Mouse (Mus musculus): ENCODE data around the gene Chaf1a. TPM values are rescaled to one million over a fixed set of nuclear protein-coding genes. Genes with fewer than 3 reads are reported as not detected.

The Chaf1a gene
- polyA plus RNA-seq, 1 experiment from 2014 or later = 4.5 TPM

GRCm38 (mm10) chr17:56112743-56113142 lies 72.5 kb downstream of the Chaf1a start:
- 81% methylated on average over 3 of the region's 3 CpGs for WGBS

GRCm38 (mm10) chr17:56116193-56116592 lies 76.0 kb downstream of the Chaf1a start:
- no peak overlapping the region for H3K4me2 ChIP-seq (ENCODE audit: low read length)
- no peak overlapping the region for H3K9ac ChIP-seq (ENCODE audit: low read depth, low read length)
- H3K36me3 ChIP-seq (ENCODE audit: control insufficient read depth, insufficient read depth, low read length) = no peaks in the 10 kb centered on the region
- H3K27ac ChIP-seq (ENCODE audit: low read depth, low read length) = no peak overlapping the region
- no peak for ATAC-seq
- H3K4me3 ChIP-seq (ENCODE audit: low read length) = no peak overlapping the region
- WGBS = 80% methylated on average over 10 of the region's 10 CpGs
- H3K9me3 ChIP-seq (ENCODE audit: control insufficient read depth, low read length) = no peaks in the 10 kb centered on the region
- H3K4me1 ChIP-seq (ENCODE audit: control insufficient read depth, insufficient read depth, low read depth, low read length) = peaks cover 8% of the 10 kb centered on the region
- H3K27me3 ChIP-seq (replicated peaks; ENCODE audit: control insufficient read depth, insufficient read depth, low read length) = peaks cover 18% of the 10 kb centered on the region

More at GRCm38 (mm10) chr17:56112743-56113142, 72.5 kb downstream of the Chaf1a start:
- no peaks in the 10 kb centered on the region for H3K36me3 ChIP-seq (ENCODE audit: control insufficient read depth, insufficient read depth, low read length)
- no peak overlapping the region for H3K9ac ChIP-seq (ENCODE audit: low read depth, low read length)
- H3K4me2 ChIP-seq (ENCODE audit: low read length) = no peak overlapping the region
- H3K4me1 ChIP-seq (ENCODE audit: control insufficient read depth, insufficient read depth, low read depth, low read length) = peaks cover 5% of the 10 kb centered on the region
- H3K27ac ChIP-seq (ENCODE audit: low read depth, low read length) = no peak overlapping the region
- H3K27me3 ChIP-seq (replicated peaks; ENCODE audit: control insufficient read depth, insufficient read depth, low read length) = no peaks in the 10 kb centered on the region
- no peaks in the 10 kb centered on the region for H3K9me3 ChIP-seq (ENCODE audit: control insufficient read depth, low read length)
- ATAC-seq = 0 out of 2 replicates have a peak, but pooled peaks have one; percentile 2
- H3K4me3 ChIP-seq (ENCODE audit: low read length) = no peak overlapping the region

- H3K9me3 ChIP-seq (ENCODE audit: control insufficient read depth, low read length) = peaks cover 4% of the 10 kb centered on the region
- 2% methylated on average over 25 of the region's 27 CpGs for WGBS
- H3K36me3 ChIP-seq (ENCODE audit: control insufficient read depth, insufficient read depth, low read length) = no peaks in the 10 kb centered on the region; the same call in 1 of the 2 replicates
- H3K4me1 ChIP-seq (ENCODE audit: control insufficient read depth, insufficient read depth, low read depth, low read length) = peaks cover 8% of the 10 kb centered on the region
- H3K27me3 ChIP-seq (replicated peaks; ENCODE audit: control insufficient read depth, insufficient read depth, low read length) = peaks cover 29% of the 10 kb centered on the region
- peak; percentile 67 for ATAC-seq
- peak within 1 kb of the TSS; percentile 50 for H3K4me2 ChIP-seq (ENCODE audit: low read length)
- peak within 1 kb of the TSS; percentile 6; the same call in 1 of the 2 replicates for H3K9ac ChIP-seq (ENCODE audit: low read depth, low read length)
- H3K27ac ChIP-seq (ENCODE audit: low read depth, low read length) = no peak within 1 kb of the TSS
- H3K4me3 ChIP-seq (ENCODE audit: low read length) = peak within 1 kb of the TSS; percentile 35
Observed at GRCm38 (mm10) chr17:56117251-56117710, 77.0 kb downstream of the Chaf1a start, which contains the start of gene Plin5. Plin5 (minus strand) TSS chr17:56117596.

GRCm38 (mm10) chr17:56119431-56119830 lies 79.2 kb downstream of the Chaf1a start:
- H3K4me3 ChIP-seq (ENCODE audit: low read length) = no peak overlapping the region
- ATAC-seq = no peak
- no peak overlapping the region; the same call in 1 of the 2 replicates for H3K9ac ChIP-seq (ENCODE audit: low read depth, low read length)
- H3K9me3 ChIP-seq (ENCODE audit: control insufficient read depth, low read length) = peaks cover 14% of the 10 kb centered on the region
- H3K4me2 ChIP-seq (ENCODE audit: low read length) = no peak overlapping the region; the same call in 1 of the 2 replicates
- H3K27me3 ChIP-seq (replicated peaks; ENCODE audit: control insufficient read depth, insufficient read depth, low read length) = peaks cover 46% of the 10 kb centered on the region
- H3K4me1 ChIP-seq (ENCODE audit: control insufficient read depth, insufficient read depth, low read depth, low read length) = peaks cover 8% of the 10 kb centered on the region
- H3K27ac ChIP-seq (ENCODE audit: low read depth, low read length) = no peak overlapping the region
- H3K36me3 ChIP-seq (ENCODE audit: control insufficient read depth, insufficient read depth, low read length) = peaks cover 20% of the 10 kb centered on the region
- WGBS = 38% methylated on average over 12 of the region's 12 CpGs

GRCm38 (mm10) chr17:56119981-56120880 lies 80.0 kb downstream of the Chaf1a start:
- peaks cover 8% of the 10 kb centered on the region for H3K4me1 ChIP-seq (ENCODE audit: control insufficient read depth, insufficient read depth, low read depth, low read length)
- 10% methylated on average over 66 of the region's 66 CpGs for WGBS
- H3K27ac ChIP-seq (ENCODE audit: low read depth, low read length) = no peak overlapping the region
- H3K4me2 ChIP-seq (ENCODE audit: low read length) = peak overlapping the region; percentile 20
- no peak overlapping the region for H3K4me3 ChIP-seq (ENCODE audit: low read length)
- peaks cover 25% of the 10 kb centered on the region for H3K36me3 ChIP-seq (ENCODE audit: control insufficient read depth, insufficient read depth, low read length)
- ATAC-seq = no peak
- peaks cover 49% of the 10 kb centered on the region for H3K27me3 ChIP-seq (replicated peaks; ENCODE audit: control insufficient read depth, insufficient read depth, low read length)
- no peak overlapping the region; the same call in 1 of the 2 replicates for H3K9ac ChIP-seq (ENCODE audit: low read depth, low read length)
- peaks cover 14% of the 10 kb centered on the region for H3K9me3 ChIP-seq (ENCODE audit: control insufficient read depth, low read length)

- ATAC-seq = no peak
- H3K36me3 ChIP-seq (ENCODE audit: control insufficient read depth, insufficient read depth, low read length) = peaks cover 37% of the 10 kb centered on the region
- H3K27ac ChIP-seq (ENCODE audit: low read depth, low read length) = no peak within 1 kb of the TSS
- no peak within 1 kb of the TSS for H3K4me3 ChIP-seq (ENCODE audit: low read length)
- 55% methylated on average over 2 of the region's 2 CpGs for WGBS
- peaks cover 8% of the 10 kb centered on the region for H3K4me1 ChIP-seq (ENCODE audit: control insufficient read depth, insufficient read depth, low read depth, low read length)
- H3K4me2 ChIP-seq (ENCODE audit: low read length) = no peak within 1 kb of the TSS
- H3K27me3 ChIP-seq (replicated peaks; ENCODE audit: control insufficient read depth, insufficient read depth, low read length) = peaks cover 49% of the 10 kb centered on the region
- H3K9ac ChIP-seq (ENCODE audit: low read depth, low read length) = no peak within 1 kb of the TSS
- peaks cover 14% of the 10 kb centered on the region for H3K9me3 ChIP-seq (ENCODE audit: control insufficient read depth, low read length)
Observed at GRCm38 (mm10) chr17:56121826-56122225, 81.6 kb downstream of the Chaf1a start, which contains the start of gene Lrg1. Lrg1 (minus strand) TSS chr17:56122001.

Other genes starting within 250 kb of the Chaf1a start
- 10.5 and 12.1 TPM in 2 replicates for gene Zfp119a, start 161.5 kb upstream of the Chaf1a start, polyA plus RNA-seq (2015; fragmentation: Nextera tagmentation; extraction: Ambion mirVana)
- 12.7 and 14.7 TPM in 2 replicates for gene Zfp959, start 148.3 kb upstream of the Chaf1a start, polyA plus RNA-seq (2015; fragmentation: Nextera tagmentation; extraction: Ambion mirVana)
- 6.9 and 8.7 TPM in 2 replicates for gene Zfp119b, start 90.9 kb upstream of the Chaf1a start, polyA plus RNA-seq (2015; fragmentation: Nextera tagmentation; extraction: Ambion mirVana)
- gene Ebi3, start 87.8 kb upstream of the Chaf1a start, polyA plus RNA-seq (2015; fragmentation: Nextera tagmentation; extraction: Ambion mirVana) = 6.3 and 7.2 TPM in 2 replicates
- 20.5 and 23.2 TPM in 2 replicates for gene Yju2, start 81.3 kb upstream of the Chaf1a start, polyA plus RNA-seq (2015; fragmentation: Nextera tagmentation; extraction: Ambion mirVana)
- 177 and 182 TPM in 2 replicates for gene Shd, start 70.0 kb upstream of the Chaf1a start, polyA plus RNA-seq (2015; fragmentation: Nextera tagmentation; extraction: Ambion mirVana)
- 227 and 252 TPM in 2 replicates for gene Fsd1, start 53.9 kb upstream of the Chaf1a start, polyA plus RNA-seq (2015; fragmentation: Nextera tagmentation; extraction: Ambion mirVana)
- 6.5 and 6.8 TPM in 2 replicates for gene Stap2, start 34.9 kb upstream of the Chaf1a start, polyA plus RNA-seq (2015; fragmentation: Nextera tagmentation; extraction: Ambion mirVana)
- gene Mpnd, start 34.7 kb upstream of the Chaf1a start, polyA plus RNA-seq (2015; fragmentation: Nextera tagmentation; extraction: Ambion mirVana) = 119 and 127 TPM in 2 replicates
- 106 and 112 TPM in 2 replicates for gene Sh3gl1, start 3.8 kb upstream of the Chaf1a start, polyA plus RNA-seq (2015; fragmentation: Nextera tagmentation; extraction: Ambion mirVana)
- gene Ubxn6, start 34.6 kb downstream of the Chaf1a start, polyA plus RNA-seq (2015; fragmentation: Nextera tagmentation; extraction: Ambion mirVana) = 77.6 and 79.5 TPM in 2 replicates
- gene Hdgfl2, start 39.2 kb downstream of the Chaf1a start, polyA plus RNA-seq (2015; fragmentation: Nextera tagmentation; extraction: Ambion mirVana) = 125 and 136 TPM in 2 replicates
- 0.07 and 0.10 TPM in 2 replicates for gene Plin4, start 69.4 kb downstream of the Chaf1a start, polyA plus RNA-seq (2015; fragmentation: Nextera tagmentation; extraction: Ambion mirVana)
- 2.4 and 3.4 TPM in 2 replicates for gene Plin5, start 77.2 kb downstream of the Chaf1a start, polyA plus RNA-seq (2015; fragmentation: Nextera tagmentation; extraction: Ambion mirVana)
- gene Lrg1, start 81.6 kb downstream of the Chaf1a start, polyA plus RNA-seq (2015; fragmentation: Nextera tagmentation; extraction: Ambion mirVana) = 0.68 and 0.91 TPM in 2 replicates
- 12.5 and 12.7 TPM in 2 replicates for gene Sema6b, start 99.9 kb downstream of the Chaf1a start, polyA plus RNA-seq (2015; fragmentation: Nextera tagmentation; extraction: Ambion mirVana)
- gene Tnfaip8l1, start 122.0 kb downstream of the Chaf1a start, polyA plus RNA-seq (2015; fragmentation: Nextera tagmentation; extraction: Ambion mirVana) = 9.1 and 9.9 TPM in 2 replicates
- gene Mydgf, start 143.5 kb downstream of the Chaf1a start, polyA plus RNA-seq (2015; fragmentation: Nextera tagmentation; extraction: Ambion mirVana) = 81.4 and 88.4 TPM in 2 replicates
- 21.0 and 29.3 TPM in 2 replicates for gene Dpp9, start 178.5 kb downstream of the Chaf1a start, polyA plus RNA-seq (2015; fragmentation: Nextera tagmentation; extraction: Ambion mirVana)
- 17.4 and 18.2 TPM in 2 replicates for gene Fem1a, start 216.4 kb downstream of the Chaf1a start, polyA plus RNA-seq (2015; fragmentation: Nextera tagmentation; extraction: Ambion mirVana)
- 1.5 and 1.9 TPM in 2 replicates for gene Ticam1, start 236.3 kb downstream of the Chaf1a start, polyA plus RNA-seq (2015; fragmentation: Nextera tagmentation; extraction: Ambion mirVana)